Mouse (Mus musculus) brain, embryonic 14.5 days (tissue): Measurements from ENCODE around the gene Tmsb15b2.

Source experiments
- CTCF ChIP-seq: fragments of 200-500 bp; IDR thresholded peaks from 2 replicates; pipeline ENCODE4 v1.5.1; 2012; ENCODE audit warnings: inconsistent platforms, mild to moderate bottlenecking, moderate library complexity, borderline replicate concordance; ENCODE audit not compliant: insufficient read depth, insufficient read length; ENCODE audit errors: extremely low read depth
- POLR2A ChIP-seq: fragments of 200-500 bp; IDR thresholded peaks from 2 replicates; pipeline ENCODE4 v1.6.1; 2012; ENCODE audit warnings: mild to moderate bottlenecking, inconsistent platforms, borderline replicate concordance; ENCODE audit not compliant: poor library complexity, insufficient read depth, insufficient read length, severe bottlenecking; ENCODE audit errors: extremely low read depth

- peak; percentile 44; the same call in 1 of the 2 replicates for TF ChIP-seq CTCF
- TF ChIP-seq POLR2A = no peak
Measured at GRCm38 (mm10) chrX:136959688-136960087, 15.6 kb downstream of the Tmsb15b2 start.
